Mouse (Mus musculus) urinary bladder, postnatal 4 days (tissue): ENCODE results near the gene Tbc1d16.

ENCODE experiments used
- DNase-seq, 2 experiments: peaks; one replicate each; pipeline ENCODE4 v3.0.0; 2021 to 2022; ENCODE audit warnings: low spot score in 2 of 2

The Tbc1d16 gene

DNA sequence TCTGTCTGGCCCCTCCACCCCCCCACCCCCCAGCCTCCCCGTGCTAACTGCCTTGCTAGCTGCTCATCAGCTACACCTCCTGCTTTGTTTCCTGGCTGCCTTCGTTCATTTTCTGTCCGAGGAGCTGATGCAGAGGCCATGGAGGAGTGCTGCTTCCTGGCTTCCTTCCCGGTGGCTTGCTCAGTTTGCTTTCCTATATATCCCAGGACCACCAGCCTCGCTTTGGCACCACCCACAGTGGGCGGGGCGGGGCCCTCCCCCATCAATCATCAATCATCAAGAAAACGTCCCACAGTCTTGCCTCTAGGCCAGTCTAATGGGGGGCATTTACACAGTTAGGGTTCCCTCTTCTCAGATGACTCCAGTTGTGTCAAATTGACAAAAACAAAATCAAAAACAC lies 8.1 kb upstream of the Tbc1d16 start:
- no peak for DNase-seq

DNA sequence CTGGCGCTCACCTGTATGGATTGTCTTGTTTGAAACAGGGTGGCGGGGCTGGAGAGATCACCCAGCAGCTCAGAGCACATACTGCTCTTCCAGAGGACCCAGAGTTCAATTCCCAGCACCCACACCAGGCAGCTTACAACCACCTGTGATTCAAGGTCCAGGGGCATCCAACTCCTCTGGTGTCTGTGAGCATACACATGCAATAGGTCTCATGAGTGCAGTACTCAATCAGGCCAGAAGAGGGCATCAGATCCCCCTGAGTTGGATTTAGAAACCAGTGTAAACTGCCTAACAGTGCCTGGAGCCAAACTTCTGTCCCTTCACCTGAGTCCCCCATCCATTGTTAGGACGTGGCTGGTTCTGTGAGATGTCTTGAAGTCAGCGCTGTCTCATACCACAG lies 7.3 kb upstream of the Tbc1d16 start:
- DNase-seq, result no peak

DNA sequence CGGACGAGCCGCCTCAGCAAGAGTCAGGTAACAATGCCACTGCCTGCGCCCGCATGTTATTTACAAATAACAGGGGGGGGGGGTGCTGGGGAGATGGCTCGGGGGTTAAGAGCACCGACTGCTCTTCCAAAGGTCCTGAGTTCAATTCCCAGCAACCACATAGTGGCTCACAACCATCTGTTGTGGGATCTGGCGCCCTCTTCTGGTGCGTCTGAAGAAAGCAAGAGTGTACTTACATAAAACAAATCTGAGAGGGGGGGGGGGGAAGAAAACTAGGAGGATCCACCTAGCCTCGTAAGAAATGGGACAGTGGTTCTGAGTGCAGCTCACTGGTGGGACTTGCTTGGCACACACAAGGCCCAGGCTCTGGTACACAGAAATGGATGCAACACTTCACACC lies 6.5 kb upstream of the Tbc1d16 start:
- no peak for DNase-seq

DNA sequence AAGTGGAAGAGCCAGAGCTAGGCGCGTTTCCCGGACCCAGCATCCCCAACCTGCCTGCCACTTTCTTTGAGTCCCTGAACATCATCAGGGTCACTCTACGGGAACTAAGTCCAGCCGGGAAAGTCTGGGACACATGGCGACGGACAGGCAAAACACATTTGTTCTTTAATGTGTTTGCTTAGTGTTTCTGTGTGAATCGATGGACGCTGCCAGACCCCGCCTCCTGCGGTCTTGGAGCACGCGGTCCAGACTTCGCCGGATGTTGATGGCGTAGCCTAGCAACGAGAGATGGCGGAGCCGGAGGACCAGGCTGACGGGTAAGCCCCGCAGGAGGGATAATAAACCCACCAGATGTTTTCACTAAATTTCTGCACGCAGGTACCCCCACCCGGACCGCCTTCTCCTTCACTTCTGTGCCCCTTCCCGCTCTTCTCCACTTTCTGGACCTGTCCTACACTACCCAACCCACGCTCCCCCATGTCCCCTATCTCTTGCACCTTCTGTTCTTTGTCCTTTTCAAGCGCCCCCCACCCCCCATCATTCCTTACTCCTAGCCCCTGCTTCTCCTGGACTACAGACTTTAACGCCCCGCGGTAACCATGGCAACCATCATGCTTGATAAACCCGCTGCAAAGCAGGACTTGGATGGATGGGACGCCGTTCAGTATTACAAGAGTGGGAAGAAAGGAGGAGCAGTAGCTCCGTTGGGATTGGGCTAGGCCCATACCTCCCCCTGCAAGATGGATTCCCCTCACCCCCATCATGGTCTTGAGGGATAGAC lies 737 bp upstream of the Tbc1d16 start:
- DNase-seq, result peak; percentile 66 to 75

DNA sequence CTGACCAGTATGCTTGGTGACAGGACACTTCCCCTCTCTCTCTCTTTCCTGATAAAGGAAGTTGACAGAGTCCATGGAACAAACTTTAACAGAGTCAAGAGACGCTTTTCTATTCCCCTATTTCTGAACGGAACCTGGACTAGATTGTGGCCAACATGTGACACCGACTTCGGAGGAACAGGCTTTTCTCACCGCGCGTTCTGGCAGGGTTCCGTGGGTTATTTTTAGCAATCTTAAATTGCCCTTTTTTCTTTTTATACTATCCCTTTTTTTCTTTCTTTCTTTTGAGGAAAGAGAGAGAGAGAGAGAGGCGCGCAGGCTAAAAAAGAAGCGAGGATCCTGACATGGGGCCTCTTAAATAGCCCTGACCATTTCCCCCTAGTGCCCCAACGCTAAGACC lies 708 bp downstream of the Tbc1d16 start:
- DNase-seq, result no peak

DNA sequence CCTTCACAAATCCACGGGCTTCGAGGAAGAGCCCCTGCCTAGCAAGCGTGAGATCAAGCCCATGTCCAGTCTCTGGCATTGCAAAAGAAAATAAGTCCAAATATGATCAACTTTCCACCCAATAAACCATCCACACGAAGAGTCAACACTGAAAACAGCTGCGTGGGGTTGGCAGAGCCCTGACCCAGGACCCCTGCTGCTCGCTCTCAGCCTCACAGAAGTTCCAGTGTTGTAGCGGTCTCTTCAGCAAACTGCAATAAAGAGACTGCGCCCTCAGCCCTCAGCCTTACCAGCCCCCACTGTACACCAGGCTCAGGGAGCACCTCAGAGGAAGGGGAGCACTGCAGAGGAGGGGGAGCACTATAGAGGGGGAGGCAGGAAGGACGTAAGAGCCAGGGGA lies 2.7 kb downstream of the Tbc1d16 start:
- DNase-seq, result no peak

DNA sequence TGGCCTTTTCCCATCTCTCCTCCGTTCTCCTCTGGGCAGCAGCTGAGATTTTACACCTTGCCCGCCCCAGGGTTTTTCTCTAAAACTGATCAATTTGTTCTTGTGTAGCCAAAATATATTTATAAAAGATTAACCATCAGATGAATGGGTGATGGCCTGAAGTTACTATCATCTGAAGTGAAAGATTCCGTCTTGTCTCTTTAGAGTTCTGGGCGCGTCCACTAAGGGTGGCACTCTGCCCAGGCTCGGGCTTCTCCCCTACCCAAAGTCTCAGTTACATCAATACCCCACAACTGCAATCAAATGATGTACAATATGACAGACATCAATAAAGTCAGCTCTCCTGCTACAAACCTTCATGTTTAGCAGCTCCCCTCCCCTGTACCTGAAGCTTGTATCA lies 3.4 kb downstream of the Tbc1d16 start:
- DNase-seq, result no peak

DNA sequence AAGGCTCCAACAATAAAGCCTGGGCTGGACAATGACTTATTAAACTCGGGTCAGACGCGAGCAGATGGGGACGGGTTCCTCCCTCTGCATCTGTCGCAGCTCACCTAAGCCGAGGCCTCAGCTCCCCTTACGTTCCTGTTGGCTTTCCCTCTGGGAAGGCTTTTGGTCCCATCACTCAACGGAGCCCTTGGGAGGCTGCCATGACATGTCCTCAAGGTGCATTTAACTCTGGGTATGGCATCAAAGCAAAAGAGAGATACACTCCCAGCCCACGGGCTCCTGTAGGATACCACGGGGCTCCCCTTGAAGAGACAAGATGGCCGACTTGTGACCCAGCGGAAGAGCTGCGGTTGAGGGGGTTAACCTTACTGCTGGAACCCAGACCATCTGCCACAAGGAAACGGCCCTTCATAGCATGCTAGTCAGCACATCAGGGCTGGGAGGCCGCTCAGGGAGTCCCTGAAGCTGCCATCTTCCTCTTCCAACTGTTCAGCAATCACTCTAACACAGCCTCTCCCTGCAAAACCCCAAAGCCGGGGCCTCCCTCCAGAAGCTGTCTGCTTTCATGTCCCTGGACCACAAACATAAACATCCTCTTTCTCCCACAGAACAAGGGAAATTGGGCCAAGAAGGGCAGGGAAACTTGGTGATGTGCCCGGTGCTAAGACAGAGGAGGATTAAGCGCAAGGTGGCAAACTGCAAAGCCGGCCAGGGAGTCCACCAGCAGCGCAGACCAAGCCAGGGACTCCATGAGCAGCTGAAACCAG lies 5.0 kb downstream of the Tbc1d16 start:
- DNase-seq, result no peak

DNA sequence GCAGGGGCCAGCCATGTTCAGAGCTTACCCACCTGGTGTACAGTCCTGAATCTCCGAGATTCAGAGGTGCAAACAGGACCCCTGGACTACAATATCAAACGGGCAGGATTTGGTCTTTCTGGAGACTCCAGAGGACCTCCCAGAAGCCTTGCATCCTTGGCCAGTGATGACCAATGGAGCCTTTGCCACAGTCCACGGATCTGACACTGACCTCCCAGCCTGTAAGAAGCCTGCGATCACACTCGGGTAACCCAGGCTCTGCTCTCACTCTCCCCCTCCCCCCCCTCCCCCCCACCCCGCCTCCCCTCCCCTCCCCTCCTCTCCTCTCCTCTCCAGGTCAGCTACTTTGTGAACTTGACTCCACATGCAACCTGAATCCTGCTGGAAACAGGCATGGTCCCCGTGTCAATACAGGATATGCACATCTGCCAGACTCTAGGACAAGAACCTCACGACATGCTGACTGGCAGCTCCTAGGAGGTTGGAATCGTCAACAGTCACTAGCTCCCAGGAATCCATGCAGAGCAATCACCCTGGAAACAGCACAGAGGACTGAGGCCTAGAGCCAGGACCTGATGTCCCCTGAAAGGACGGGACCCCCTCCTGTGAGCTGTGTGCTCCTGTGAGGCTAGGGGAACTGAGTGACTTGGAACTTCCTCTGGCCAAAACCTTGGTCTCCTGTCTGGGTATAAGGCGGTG lies 6.3 kb downstream of the Tbc1d16 start:
- no peak for DNase-seq

DNA sequence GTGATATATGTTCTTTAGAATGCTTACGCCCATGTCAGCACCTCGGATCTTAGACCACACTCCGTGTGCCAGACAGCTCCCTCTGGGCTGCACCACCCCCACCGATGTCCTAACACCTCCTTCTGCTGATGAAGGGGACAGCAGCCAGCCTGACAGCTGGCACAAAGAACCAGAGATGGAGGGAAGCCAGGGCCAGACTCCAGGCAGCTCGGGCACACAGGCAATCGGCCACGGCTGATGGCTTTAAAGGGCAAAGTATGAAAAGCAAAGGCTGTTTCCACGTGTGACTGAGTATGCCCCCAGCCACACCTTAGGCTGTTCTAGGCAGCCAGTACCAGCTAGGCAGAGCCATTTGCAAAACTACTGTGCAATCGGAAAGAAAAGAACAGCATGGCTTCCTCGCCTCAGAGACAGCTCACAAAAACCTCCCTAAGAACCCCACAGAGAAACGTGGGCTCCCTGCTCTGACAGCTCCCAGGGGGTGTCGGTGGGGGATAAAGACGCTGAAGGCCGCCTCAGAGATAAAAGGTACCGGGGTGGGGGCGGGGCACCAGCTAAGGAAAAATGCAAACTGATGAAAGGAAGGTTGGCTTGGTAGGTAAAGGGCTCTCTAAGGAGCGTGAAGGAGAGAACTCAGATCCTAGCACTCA lies 8.4 kb downstream of the Tbc1d16 start:
- DNase-seq, result no peak

DNA sequence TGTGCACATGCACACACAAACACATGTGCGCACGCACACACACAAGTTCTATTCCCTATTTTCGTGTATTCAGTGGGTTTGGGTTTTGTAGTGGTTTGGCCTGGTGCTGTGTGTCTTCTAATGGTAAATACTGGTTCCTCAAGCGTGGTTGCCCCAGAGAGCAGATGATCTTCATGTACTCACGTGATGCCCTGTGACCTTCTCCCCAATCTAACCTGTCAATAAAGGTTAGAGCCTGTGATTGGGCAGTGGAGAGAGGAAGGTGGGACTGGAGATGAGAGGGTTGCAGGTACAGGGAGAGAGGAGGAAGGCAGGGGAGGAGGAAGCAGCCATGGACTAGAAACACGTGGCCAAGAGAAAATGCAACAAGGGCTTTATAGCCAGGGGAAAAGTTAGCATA lies 10.4 kb downstream of the Tbc1d16 start:
- DNase-seq, result no peak

DNA sequence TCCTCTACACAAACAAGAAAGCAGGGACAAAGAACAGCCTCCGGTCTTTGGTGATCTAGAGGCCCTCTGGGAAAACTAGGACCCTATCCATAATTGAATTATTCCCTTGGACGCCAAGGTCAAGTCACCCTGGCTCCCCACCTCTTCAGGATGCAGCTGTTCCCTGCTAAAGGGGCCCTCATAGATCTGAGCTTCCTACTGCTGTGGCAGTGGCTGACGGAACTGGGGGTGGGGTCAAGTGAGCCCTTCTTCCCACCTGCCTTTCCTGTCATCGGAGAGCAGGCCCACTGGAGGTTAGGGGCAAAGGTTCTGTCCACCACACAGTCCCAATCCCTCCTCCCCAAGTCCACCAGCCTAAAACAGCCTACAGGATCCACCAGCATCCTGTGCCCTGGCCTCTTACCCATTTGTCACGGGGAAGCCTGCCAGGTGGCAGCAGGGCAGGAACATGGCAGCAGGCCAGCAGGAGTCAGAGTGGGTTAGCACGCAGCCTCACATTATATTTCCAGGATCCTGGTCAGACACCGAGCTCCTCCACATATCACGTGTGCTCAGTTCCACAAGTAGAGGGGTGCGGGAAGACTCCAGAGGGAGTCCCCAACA lies 12.3 kb downstream of the Tbc1d16 start:
- no peak for DNase-seq

DNA sequence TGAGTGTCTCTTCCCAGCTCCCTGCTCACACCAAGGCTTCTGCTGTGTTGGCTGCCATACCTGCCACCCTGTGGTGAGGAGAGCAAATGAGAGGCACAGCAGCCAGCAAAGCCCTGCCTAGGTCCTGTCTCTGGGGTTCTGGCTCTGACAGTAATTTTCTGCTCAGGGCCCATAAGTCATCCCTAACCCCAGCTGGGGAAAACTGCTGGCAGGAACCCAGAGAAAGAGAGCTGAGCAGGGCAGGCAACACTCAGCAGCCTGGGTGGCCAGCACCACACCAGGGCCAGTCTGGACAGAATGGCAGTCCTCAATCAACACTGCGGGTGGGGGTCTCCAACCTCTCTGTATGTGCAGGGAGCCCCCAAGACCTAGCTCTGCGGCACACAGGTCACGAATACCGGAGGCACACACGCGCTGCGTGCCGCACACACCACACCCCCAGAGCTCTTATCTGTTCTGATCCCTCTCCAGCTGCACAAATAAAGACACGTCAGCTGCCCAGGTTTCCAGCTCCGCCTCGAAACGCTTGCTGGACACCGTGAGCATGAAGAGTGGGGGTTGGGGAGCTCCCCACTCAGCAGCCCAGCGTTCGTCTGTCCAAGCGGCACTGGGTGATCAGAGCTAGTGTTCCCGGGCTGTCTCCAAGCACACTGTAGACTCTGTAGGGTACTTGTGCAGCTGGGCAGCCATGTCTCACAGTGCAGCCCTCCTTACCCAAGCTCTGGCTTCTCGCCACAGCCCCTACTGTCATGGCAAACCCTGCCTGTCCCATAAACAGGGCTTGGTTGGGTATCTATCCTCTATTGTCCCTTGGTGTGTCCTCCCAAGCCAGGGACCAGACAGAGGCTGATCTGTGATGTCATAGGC lies 13.0 kb downstream of the Tbc1d16 start:
- DNase-seq, result peak in 1 of 2 experiments; percentile 63

DNA sequence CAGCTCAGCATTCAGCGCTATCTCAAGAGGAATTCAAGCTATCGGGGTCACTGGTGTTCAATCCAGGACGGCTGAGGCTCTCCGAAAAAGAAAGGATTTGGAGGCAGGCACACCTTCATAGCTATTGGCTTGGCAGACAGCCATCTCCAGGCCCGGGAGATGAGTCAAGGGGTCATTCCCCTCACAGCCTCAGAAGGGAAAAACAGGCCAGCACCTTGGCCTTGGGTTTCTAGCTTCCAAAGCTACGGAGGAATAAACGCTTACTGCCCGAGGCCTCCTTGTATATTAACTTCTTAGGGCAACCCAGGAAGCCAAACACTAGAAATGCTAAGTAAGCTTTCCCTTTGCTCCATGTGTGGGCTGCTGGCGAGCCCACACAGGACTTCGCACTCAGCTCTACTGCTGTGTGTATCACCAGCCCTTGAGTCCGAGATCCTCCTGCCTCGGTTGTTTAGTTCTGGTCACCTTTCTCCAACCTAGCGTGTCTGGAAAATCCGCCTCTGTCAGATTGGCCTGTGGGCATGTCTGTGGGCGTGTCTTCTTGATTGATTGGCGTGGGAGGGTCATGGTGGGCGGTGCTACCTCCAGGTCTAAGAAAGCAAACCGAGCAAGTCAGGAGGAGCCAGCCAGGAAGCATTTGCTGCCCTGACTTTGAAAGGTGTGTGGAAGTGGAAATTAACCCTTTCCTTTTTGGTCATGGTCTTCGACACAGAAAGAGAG lies 15.0 kb downstream of the Tbc1d16 start:
- no peak for DNase-seq

DNA sequence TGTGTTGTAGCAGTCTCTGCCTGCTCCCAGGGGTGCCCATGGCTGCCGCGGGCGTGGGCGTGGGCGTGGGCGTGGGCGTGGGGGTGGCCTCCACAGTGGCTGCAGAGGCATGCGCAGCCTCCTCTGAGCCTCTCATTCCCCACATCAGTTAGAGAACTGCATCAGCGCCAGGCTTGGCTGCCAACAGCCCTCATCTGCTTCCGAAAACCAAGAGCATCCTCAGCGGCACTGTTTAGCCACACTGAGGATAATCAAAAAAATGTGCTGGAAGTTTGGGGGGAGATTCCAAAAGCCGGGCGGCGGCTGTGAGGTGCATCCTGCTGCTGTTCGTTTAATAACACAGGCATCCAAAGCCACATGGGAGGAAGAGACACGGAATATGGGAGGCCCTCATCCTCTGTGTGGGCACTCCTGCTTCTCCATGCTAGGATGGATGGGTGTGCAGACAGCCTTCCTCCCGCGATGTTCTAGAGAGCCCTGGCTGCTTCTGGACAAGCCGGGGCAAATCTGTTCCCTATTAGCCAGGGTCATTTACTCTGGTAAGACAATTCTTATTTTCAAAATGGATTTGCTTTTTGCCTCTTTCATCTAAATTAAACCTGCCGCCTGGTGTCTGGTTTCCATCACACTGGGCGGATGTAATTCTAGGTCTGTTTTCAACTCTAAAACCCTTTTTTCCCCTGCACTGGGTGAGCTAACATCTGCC lies 16.5 kb downstream of the Tbc1d16 start:
- no peak for DNase-seq

DNA sequence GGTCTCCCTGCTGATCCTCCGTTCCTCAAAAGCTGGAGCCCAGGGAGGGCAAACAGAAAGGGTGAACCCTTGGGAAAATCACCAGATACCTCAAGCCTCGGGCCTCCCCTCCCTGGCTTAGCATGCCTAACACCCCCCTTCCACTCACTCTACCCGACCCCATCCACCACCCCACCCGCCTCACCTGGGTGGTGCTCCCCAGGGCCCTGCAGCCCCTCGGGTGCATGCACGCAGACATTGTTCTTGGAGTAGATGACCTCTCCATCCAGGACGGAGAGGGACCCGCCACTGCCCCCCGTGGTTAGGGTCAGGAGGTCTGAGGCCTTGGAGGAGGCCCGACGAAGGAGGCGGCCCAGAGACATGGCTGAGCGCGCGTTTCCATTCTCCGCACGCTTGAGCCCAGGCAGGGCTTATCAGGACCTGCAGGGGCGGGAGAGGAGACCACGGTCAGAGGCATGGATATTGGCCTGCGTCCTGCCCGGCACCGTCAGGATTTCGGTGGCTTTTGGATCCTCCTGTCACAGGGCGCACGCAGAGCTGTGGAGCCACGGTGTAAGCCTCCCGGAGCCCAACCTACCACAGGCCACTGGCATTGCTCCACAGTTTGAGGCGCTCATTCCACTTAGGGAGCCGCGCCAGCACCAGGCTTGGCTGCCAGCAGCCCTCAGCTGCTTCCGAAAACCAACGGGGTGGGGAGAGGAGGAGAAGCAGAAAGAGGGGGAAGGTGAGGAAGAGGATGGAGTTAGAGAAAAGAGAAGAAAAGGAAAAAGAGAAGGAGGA lies 17.8 kb downstream of the Tbc1d16 start:
- peak; percentile 60 to 72 for DNase-seq

DNA sequence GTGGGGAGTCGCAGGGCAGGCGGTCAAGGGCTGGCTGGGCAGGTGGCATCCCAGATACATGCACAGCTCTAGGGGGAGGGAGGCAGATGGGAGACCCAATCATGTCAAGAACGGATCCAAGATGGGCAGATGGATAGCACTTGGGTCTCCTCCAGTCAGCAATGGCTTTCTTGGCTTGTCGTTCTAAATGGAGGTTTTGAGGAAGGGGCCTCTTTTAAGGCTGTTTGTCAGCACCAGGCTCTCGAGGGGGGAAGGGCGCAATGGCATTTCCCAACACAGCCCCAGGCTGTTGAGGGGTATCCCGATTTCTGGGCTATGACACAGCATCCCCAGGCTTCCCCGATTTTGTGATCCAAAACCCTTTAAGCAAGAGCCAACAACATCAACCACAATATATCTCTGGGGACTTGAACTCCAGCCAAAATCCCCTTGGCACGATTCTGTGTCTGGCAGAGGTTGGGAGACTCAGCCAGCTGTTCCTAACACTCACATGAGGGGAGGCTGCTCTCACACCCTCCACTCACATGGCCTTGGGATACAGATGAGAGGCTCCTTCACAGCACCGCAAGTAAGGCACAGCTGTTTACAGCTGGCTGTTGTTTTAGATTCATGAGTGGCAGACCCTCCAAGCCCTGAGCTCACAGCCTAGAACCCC lies 18.8 kb downstream of the Tbc1d16 start:
- DNase-seq, result peak in 1 of 2 experiments; percentile 66

DNA sequence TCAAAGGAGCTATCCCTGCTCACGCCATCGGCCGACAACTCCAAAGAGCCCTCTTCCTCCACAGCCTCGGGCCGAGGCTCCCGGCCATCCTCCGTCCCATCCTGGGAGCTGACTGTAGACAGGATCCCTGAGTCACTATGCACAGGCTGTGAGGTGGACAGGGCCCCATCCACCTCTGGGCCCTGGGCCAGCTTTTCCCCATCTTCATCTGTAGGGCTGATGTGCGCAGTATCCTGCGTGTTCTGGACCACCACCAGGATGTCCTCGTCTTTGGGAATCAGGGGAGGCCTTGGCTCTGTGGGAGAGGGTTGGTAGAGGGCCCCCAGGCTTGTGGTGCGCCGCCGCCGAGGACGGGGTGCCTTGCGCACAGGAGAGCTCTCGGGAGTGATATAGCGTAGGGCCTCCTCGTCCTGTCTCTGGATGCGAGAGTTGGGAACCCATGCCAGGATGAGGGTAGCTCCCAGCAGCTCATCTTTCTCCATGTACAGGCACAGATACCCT lies 19.4 kb downstream of the Tbc1d16 start:
- DNase-seq, result no peak
